Mouse (Mus musculus) kidney, adult 2 months (tissue): ENCODE measurements around the gene Bpifb9b.
"Not testable (repeated sequence)": the region's sequence is repeated elsewhere in the genome, so short reads cannot be mapped to it uniquely, and the experiment has no call there.

ENCODE experiments used
- CTCF ChIP-seq: fragments of 200-500 bp; conservative IDR thresholded peaks from 2 replicates; pipeline ENCODE4 v1.5.1; 2011; ENCODE audit warnings: low read depth, mild to moderate bottlenecking, control low read depth, low read length, moderate library complexity, mixed read lengths; ENCODE audit not compliant: insufficient read depth, insufficient read length
- POLR2A ChIP-seq: fragments of 200-500 bp; IDR thresholded peaks from one replicate; pipeline ENCODE4 v1.6.1; 2011; ENCODE audit warnings: low read depth, low read length, control low read depth

DNA sequence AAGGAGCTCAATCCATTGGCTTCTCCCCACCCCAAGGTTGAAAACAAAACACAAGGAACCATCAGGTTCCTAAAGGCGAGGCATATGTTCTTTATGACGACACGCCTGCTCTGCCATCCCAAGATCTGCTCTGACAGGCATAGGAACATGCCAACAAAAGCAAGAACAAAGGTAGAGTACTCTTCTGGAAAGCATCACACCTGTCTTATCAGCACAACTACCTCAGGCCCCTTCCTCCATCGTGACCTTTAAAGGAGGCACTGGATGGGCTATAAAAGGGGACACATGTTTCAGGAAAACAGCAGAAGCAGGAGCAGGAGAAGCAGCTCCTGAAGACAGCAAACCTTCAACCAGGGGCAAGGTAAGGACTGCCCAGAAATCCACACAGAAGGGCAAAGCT lies at the start of gene Bpifb9b:
- not testable (repeated sequence) for TF ChIP-seq CTCF, POLR2A
